Mouse (Mus musculus) gastrocnemius, postnatal 14 days (tissue): ENCODE data around the gene Irf2bpl. TPM values are rescaled to one million over a fixed set of nuclear protein-coding genes. Genes with fewer than 3 reads are reported as not detected.

Source experiments
- DNase-seq: peaks from one replicate; pipeline ENCODE4 v3.0.0; 2021; ENCODE audit warnings: mixed read lengths
- intact Hi-C: fragments of 180-260 bp; cut with DNase I; formaldehyde crosslinking; loops from one replicate; pipeline ENCODE4 v1.15.1; 2025; ENCODE audit warnings: low total_unique reads
- total RNA-seq, 2 experiments: library from RNA; stranded (reverse); gene quantifications; 2 replicates each; pipeline ENCODE4 v1.2.3; 2021

Irf2bpl gene
- total RNA-seq, 2 experiments from 2014 or later = 41.8 to 42.8 TPM

DNA sequence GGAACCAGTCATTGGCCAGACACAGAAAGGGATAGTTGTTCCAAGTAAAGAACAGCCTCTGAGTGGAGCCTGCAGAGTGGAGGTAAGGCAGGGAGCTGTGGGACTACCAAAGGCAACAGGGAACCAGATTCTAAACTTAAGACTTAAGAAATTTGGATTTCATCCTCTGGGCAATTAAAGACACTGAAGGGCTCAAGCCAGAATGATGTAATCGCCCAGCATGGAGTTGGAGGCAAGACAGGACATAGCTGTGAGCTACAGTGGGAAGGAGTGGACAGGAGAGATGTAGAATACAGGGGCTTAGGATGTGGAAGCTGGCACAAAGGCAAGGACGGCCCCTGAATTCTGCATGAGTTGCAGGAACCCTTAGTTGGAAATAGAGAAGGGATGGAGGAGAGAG, 46.4 kb downstream of the Irf2bpl start:
- intact Hi-C loops = no loop called here
- DNase-seq = no peak

- intact Hi-C loops = no loop called here
- DNase-seq = peak; percentile 83
Observed at GRCm38 (mm10) chr12:86836431-86837047, 48.1 kb downstream of the Irf2bpl start.

- DNase-seq = no peak
- intact Hi-C loops = no loop called here
Observed at GRCm38 (mm10) chr12:86835899-86836298, 48.7 kb downstream of the Irf2bpl start.

DNA sequence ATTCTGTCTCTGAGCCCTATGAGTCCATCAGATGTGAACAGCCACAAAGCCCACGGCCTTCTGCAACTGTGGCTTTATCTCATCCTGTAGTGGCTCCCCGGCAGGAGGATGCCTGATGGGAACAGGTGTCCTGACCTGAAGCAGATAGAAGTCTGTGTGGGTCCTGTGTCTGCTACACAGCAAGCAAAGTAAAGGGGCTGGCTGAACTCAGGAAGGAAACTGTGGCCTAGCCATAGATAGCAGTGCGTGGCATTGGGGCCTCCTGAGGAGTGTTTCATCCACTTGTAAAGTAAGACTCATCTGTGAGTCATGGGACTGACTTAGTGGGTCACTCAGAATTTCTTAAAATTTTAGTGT, 50.2 kb downstream of the Irf2bpl start:
- intact Hi-C loops = loop anchor here (5.0 kb wide), 1 partner anchor 43 kb away; no protein-coding TSS in a partner anchor
- no peak for DNase-seq

DNA sequence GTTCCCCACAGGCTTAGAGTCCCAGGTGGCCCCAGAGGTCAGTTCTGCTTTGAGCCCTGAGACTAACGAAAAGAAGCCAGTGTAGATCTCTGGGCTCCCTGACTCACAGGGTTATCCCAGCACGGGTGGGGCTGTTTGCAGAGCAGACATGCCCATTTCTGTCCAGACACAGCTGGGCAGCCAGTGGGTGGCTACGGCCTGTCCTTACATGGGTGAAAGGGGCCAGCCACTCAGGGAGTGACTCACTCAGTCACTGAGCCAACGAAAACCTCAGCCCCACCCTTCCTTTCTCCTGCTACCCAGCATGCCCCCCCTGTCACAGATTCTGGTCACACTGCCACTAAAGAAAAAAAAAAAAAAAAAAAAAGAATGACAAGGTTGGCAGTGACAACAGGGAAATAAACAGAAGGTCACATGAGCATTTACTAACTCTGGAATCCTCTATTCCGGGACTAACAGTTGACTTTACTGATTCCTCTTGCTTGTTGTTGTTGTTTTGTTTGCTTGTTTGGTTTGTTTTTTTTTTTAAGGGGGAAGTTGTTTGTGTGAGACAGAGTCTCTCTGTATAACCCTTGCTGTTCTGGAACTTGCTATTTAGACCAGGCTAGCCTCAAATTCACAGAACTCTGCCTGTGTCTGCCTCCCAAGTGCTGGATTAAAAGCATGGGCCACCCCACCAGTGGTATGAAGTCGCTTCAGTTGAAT, 50.7 kb downstream of the Irf2bpl start:
- intact Hi-C loops = loop anchor here (5.0 kb wide), 1 partner anchor 43 kb away; no protein-coding TSS in a partner anchor
- DNase-seq = peak; percentile 90

DNA sequence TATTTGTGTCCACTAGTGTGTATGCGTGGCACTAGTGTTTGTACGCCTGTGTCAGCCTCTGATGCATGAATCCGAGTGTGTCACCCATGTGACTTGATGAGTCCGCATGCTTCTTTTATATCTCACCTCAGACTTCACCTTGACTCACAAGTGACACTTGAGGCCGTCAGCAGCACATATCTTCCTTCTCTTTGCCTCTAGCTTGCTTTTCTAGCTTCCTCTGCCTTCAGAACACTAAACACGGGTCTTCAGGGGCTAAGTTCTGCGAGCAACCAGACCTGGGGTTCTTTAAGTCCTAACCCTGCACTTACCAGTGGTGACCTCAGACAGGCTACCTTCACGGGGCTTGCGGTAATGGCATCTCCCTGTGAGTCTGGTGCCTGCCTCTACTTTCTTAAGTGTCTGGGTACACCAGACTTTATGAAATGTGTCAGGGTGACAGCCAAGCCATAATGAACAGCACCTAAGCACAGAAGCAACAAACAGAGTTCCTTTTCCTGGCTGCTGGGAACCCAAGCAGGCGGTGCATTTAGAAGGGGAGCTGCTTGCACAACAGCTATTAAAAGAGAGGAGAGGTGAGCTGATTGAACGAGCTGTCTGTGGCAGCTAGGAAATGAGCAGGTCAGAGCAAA, 51.9 kb downstream of the Irf2bpl start:
- no peak for DNase-seq
- intact Hi-C loops = loop anchor here (5.0 kb wide), 1 partner anchor 45 kb away; no protein-coding TSS in a partner anchor

- peak; percentile 66 for DNase-seq
- intact Hi-C loops = loop anchor here (5.0 kb wide), 1 partner anchor 45 kb away; no protein-coding TSS in a partner anchor
Observed at GRCm38 (mm10) chr12:86831591-86832550, 52.7 kb downstream of the Irf2bpl start.

Other genes with a start within 250 kb of the Irf2bpl start
- gene Vash1, start 206.1 kb downstream of the Irf2bpl start, total RNA-seq = 10 to 100 TPM; 16.2 to 23.0 TPM
- 1 to 10 TPM; 4.6 to 4.7 TPM for gene Angel1, start 158.3 kb downstream of the Irf2bpl start, total RNA-seq
- gene Lrrc74a, start 150.4 kb downstream of the Irf2bpl start, total RNA-seq = not detected
- 10 to 100 TPM; 20.2 to 20.3 TPM for gene Cipc, start 62.2 kb upstream of the Irf2bpl start, total RNA-seq
- gene Zdhhc22, start 105.6 kb upstream of the Irf2bpl start, total RNA-seq = not detected
- gene Tmem63c, start 136.5 kb upstream of the Irf2bpl start, total RNA-seq = under 1 TPM; 0.07 to 0.10 TPM
- under 1 TPM in 1 of 2 experiments, not detected in 1; 0.27 TPM for gene Ngb, start 217.7 kb upstream of the Irf2bpl start, total RNA-seq